Comparison of ENCODE assay signal across 20 mouse cellular contexts in genomic region chr12:25265560-25266525, GRCm38 (mm10).
DNase-seq lines count a peak whose midpoint lies in the region; ATAC-seq and TF ChIP-seq lines count a peak whose summit lies in the region.
"Had no signal": no experiment of that assay in that cellular context is flagged by ENCODE, and none has a peak within 500 bp of the region (broad histone marks: within the 10 kb centered on the region; RNA-seq: fewer than 3 reads in every experiment).

No protein-coding gene starts in this region.

- H3K4me1 ChIP-seq in kidney, embryonic 15.5 days: peaks cover 38% of the 10 kb centered on the region
- peaks cover 63% of the 10 kb centered on the region for H3K4me1 ChIP-seq in E14TG2a.4 (replicated peaks; ENCODE audit: low read depth, low read length)
- peaks cover 15% of the 10 kb centered on the region; the same call in 1 of the 2 replicates for H3K4me1 ChIP-seq in bone marrow, adult 2 months (ENCODE audit: control insufficient read depth, insufficient read depth, low read length)
- peaks cover 28% of the 10 kb centered on the region for H3K4me1 ChIP-seq in limb, embryonic 13.5 days
- peaks cover 4% of the 10 kb centered on the region; the same call in 1 of the 2 replicates for H3K4me1 ChIP-seq in forebrain, embryonic 15.5 days
- H3K4me1 ChIP-seq in hindbrain, embryonic 14.5 days (replicated peaks; ENCODE audit: control insufficient read depth, insufficient read depth, low read length): no peaks in the 10 kb centered on the region

- no peak for TF ChIP-seq CTCF in E14TG2a.4 (conservative IDR thresholded peaks at IDR 0.05; ENCODE audit: low read length)
- TF ChIP-seq CTCF in bone marrow, adult 2 months (IDR thresholded peaks at IDR 0.05; ENCODE audit: control insufficient read depth, insufficient read depth, low read length): no peak

- no peaks in the 10 kb centered on the region for H3K9me3 ChIP-seq in kidney, embryonic 15.5 days (replicated peaks)
- H3K9me3 ChIP-seq in E14TG2a.4 (ENCODE audit: low read length): peaks cover 9% of the 10 kb centered on the region; the same call in 1 of the 2 replicates
- H3K9me3 ChIP-seq in limb, embryonic 13.5 days: no peaks in the 10 kb centered on the region
- no peaks in the 10 kb centered on the region for H3K9me3 ChIP-seq in forebrain, embryonic 15.5 days
- no peaks in the 10 kb centered on the region for H3K9me3 ChIP-seq in hindbrain, embryonic 14.5 days (ENCODE audit: control insufficient read depth, low read length)
- H3K9me3 ChIP-seq: embryonic facial prominence, embryonic 15.5 days; forebrain, embryonic 12.5 days; heart, embryonic 13.5 days; liver, embryonic 15.5 days had no signal

- H3K9ac ChIP-seq in kidney, embryonic 15.5 days: no peak overlapping the region
- no peak overlapping the region for H3K9ac ChIP-seq in limb, embryonic 13.5 days
- no peak overlapping the region for H3K9ac ChIP-seq in forebrain, embryonic 15.5 days (replicated peaks)
- H3K9ac ChIP-seq in hindbrain, embryonic 14.5 days: no peak overlapping the region
- H3K9ac ChIP-seq: embryonic facial prominence, embryonic 15.5 days; forebrain, embryonic 12.5 days; heart, embryonic 13.5 days; liver, embryonic 15.5 days had no signal

- TF ChIP-seq POLR2A in bone marrow, adult 2 months (IDR thresholded peaks at IDR 0.05; ENCODE audit: borderline replicate concordance, control insufficient read depth, low read depth, low read length): no peak

- 0 out of 2 replicates have a peak, but pooled peaks have one; percentile 13 for ATAC-seq in kidney, embryonic 15.5 days (replicated peaks; ENCODE audit: low FRiP score)
- ATAC-seq in limb, embryonic 13.5 days (ENCODE audit: low FRiP score, low read depth): no peak
- ATAC-seq in forebrain, embryonic 15.5 days (replicated peaks): no peak
- ATAC-seq in cerebellum, adult (ENCODE audit: insufficient number of reproducible peaks, low FRiP score, low TSS enrichment): no peak
- ATAC-seq in hindbrain, embryonic 14.5 days (ENCODE audit: low FRiP score): no peak
- ATAC-seq: Patski had no signal

- H3K4me2 ChIP-seq in kidney, embryonic 15.5 days: no peak overlapping the region
- peak overlapping the region; percentile 21; the same call in 1 of the 2 replicates for H3K4me2 ChIP-seq in limb, embryonic 13.5 days (replicated peaks)
- no peak overlapping the region for H3K4me2 ChIP-seq in forebrain, embryonic 15.5 days (replicated peaks)
- H3K4me2 ChIP-seq in hindbrain, embryonic 14.5 days (replicated peaks): no peak overlapping the region
- H3K4me2 ChIP-seq: embryonic facial prominence, embryonic 15.5 days; forebrain, embryonic 12.5 days; heart, embryonic 13.5 days; liver, embryonic 15.5 days had no signal

- H3K36me3 ChIP-seq in kidney, embryonic 15.5 days: no peaks in the 10 kb centered on the region
- no peaks in the 10 kb centered on the region for H3K36me3 ChIP-seq in E14TG2a.4 (ENCODE audit: insufficient read depth, low read length)
- H3K36me3 ChIP-seq in limb, embryonic 13.5 days: no peaks in the 10 kb centered on the region
- H3K36me3 ChIP-seq in forebrain, embryonic 15.5 days: no peaks in the 10 kb centered on the region
- no peaks in the 10 kb centered on the region for H3K36me3 ChIP-seq in hindbrain, embryonic 14.5 days (replicated peaks; ENCODE audit: control insufficient read depth, insufficient read depth)
- H3K36me3 ChIP-seq: embryonic facial prominence, embryonic 15.5 days; forebrain, embryonic 12.5 days; heart, embryonic 13.5 days; liver, embryonic 15.5 days had no signal

- H3K4me3 ChIP-seq in kidney, embryonic 15.5 days (replicated peaks): no peak overlapping the region
- H3K4me3 ChIP-seq in E14TG2a.4 (replicated peaks; ENCODE audit: low read length): peak overlapping the region; percentile 35
- no peak overlapping the region for H3K4me3 ChIP-seq in bone marrow, adult 2 months (replicated peaks; ENCODE audit: control insufficient read depth, low read depth, low read length)
- H3K4me3 ChIP-seq in limb, embryonic 13.5 days: no peak overlapping the region
- no peak overlapping the region for H3K4me3 ChIP-seq in forebrain, embryonic 15.5 days
- no peak overlapping the region for H3K4me3 ChIP-seq in hindbrain, embryonic 14.5 days (replicated peaks; ENCODE audit: low read length)
- H3K4me3 ChIP-seq: embryonic facial prominence, embryonic 15.5 days; forebrain, embryonic 12.5 days; heart, embryonic 13.5 days; layer of hippocampus, adult 2 months; left cerebral cortex, adult 2 months; liver, embryonic 15.5 days had no signal

- H3K27ac ChIP-seq in kidney, embryonic 15.5 days: no peak overlapping the region
- H3K27ac ChIP-seq in bone marrow, adult 2 months (ENCODE audit: control insufficient read depth, insufficient read depth, low read depth, low read length, poor library complexity): peak overlapping the region; percentile 60
- no peak overlapping the region for H3K27ac ChIP-seq in limb, embryonic 13.5 days
- no peak overlapping the region for H3K27ac ChIP-seq in forebrain, embryonic 15.5 days (replicated peaks)
- H3K27ac ChIP-seq in hindbrain, embryonic 14.5 days: no peak overlapping the region
- H3K27ac ChIP-seq: embryonic facial prominence, embryonic 15.5 days; forebrain, embryonic 12.5 days; heart, embryonic 13.5 days; kidney, postnatal 0 days; layer of hippocampus, adult 2 months; left cerebral cortex, adult 2 months; liver, embryonic 15.5 days had no signal

- WGBS in kidney, embryonic 15.5 days: 50% methylated on average over 11 of the region's 11 CpGs
- WGBS in bone marrow, adult 2 months: 57% methylated on average over 11 of the region's 11 CpGs
- WGBS in limb, embryonic 13.5 days: 45% methylated on average over 11 of the region's 11 CpGs
- 45% methylated on average over 11 of the region's 11 CpGs for WGBS in forebrain, embryonic 15.5 days
- 57% methylated on average over 11 of the region's 11 CpGs for WGBS in hindbrain, embryonic 14.5 days

- H3K27me3 ChIP-seq in kidney, embryonic 15.5 days: no peaks in the 10 kb centered on the region
- peaks cover 25% of the 10 kb centered on the region for H3K27me3 ChIP-seq in E14TG2a.4 (ENCODE audit: insufficient read depth, low read length)
- H3K27me3 ChIP-seq in limb, embryonic 13.5 days: peaks cover 5% of the 10 kb centered on the region; the same call in 1 of the 2 replicates
- no peaks in the 10 kb centered on the region for H3K27me3 ChIP-seq in forebrain, embryonic 15.5 days
- H3K27me3 ChIP-seq in hindbrain, embryonic 14.5 days (ENCODE audit: control insufficient read depth, insufficient read depth, low read length): no peaks in the 10 kb centered on the region
- H3K27me3 ChIP-seq: embryonic facial prominence, embryonic 15.5 days; liver, embryonic 15.5 days; Patski had no signal

- DNase-seq in kidney, adult 18-20 months: no peak
- no peak for DNase-seq in hindbrain, embryonic 14.5 days (ENCODE audit: low spot score)
- DNase-seq: cerebellum, postnatal 14 days; embryo, embryonic 11 days; heart, postnatal 4 days; midbrain, embryonic 14.5 days had no signal
